14 mouse cellular contexts compared by ENCODE assay signal in genomic region chr6:5923148-5923547, GRCm38 (mm10).
A peak's percentile ranks its signal among the peaks of the same experiment; 100 is the strongest.
DNase-seq lines count a peak whose midpoint lies in the region.
"Had no signal": no experiment of that assay in that cellular context is flagged by ENCODE, and none has a peak within 500 bp of the region (broad histone marks: within the 10 kb centered on the region; RNA-seq: fewer than 3 reads in every experiment).

No protein-coding gene starts in this region.

- peak; percentile 17 to 26 for DNase-seq in frontal cortex, postnatal 36 days (ENCODE audit: low spot score in 2 of 2)
- DNase-seq in frontal cortex, postnatal 25 days (ENCODE audit: low spot score in 2 of 2) = no peak
- peak; percentile 10 for DNase-seq in right cerebral cortex, adult 18-20 months
- no peak for DNase-seq in right cerebral cortex, postnatal 10 days (ENCODE audit: low spot score in 2 of 2)
- peak; percentile 55 for DNase-seq in telencephalon, adult 2 months (ENCODE audit: low read depth, low spot score)
- DNase-seq in heart, adult 18-20 months = no peak
- DNase-seq: adrenal gland, adult 2 months; adrenal gland, postnatal 10 days; adrenal gland, postnatal 25 days; cerebellum, adult 11-12 months; cerebellum, adult 2 months; cerebellum, adult 9-10 months; cerebellum, postnatal 10 days; cerebellum, postnatal 25 days had no signal

Comparison
In these comparisons a context has a peak if more than half of its experiments do, and no peak if none do; other contexts are left out.
1. DNase-seq: peak in frontal cortex, postnatal 36 days (2 of 2), right cerebral cortex, adult 18-20 months (single experiment) and telencephalon, adult 2 months (single experiment); none in frontal cortex, postnatal 25 days (0 of 2), right cerebral cortex, postnatal 10 days (0 of 2) and heart, adult 18-20 months (0 of 2).